Mouse (Mus musculus): ENCODE measurements at regions not wholly inside any gene's neighbourhood (a gene's known extent, or its start where the extent isn't known, plus 50 kb on each side); places are given as distances from the start of the nearest gene placed in this dataset.

- TF ChIP-seq UBTF (IDR thresholded peaks at IDR 0.05; ENCODE audit: low read depth, low read length) (no peak), POLR2A (IDR thresholded peaks at IDR 0.05; ENCODE audit: low read depth, low read length) (no peak), CTCF (conservative IDR thresholded peaks at IDR 0.05 in 1 of 2, IDR thresholded peaks at IDR 0.05 in 1 of 2; ENCODE audit: low read depth in 2 of 2, low read length in 2 of 2) (no peak)
Measured at GRCm38 (mm10) chr9:16727653-16728052, 226.6 kb upstream of the Fat3 start.
